Mouse (Mus musculus): ENCODE results near the gene Ooep.

GRCm38 (mm10) chr9:78427362-78427781 is 48.8 kb upstream of the Ooep start:
- TF ChIP-seq CTCF (IDR thresholded peaks at IDR 0.05; ENCODE audit: borderline replicate concordance, insufficient read depth, low read length) (no peak), POLR2A (IDR thresholded peaks at IDR 0.05; ENCODE audit: low read depth, low read length) (no peak)
